Comparison of ENCODE assay signal across 28 mouse cellular contexts in genomic region chr2:167599917-167600316, GRCm38 (mm10). TPM values are rescaled to one million over a fixed set of nuclear protein-coding genes. Genes with fewer than 3 reads are reported as not detected.
DNase-seq lines count a peak whose midpoint lies in the region; ATAC-seq lines count a peak whose summit lies in the region.
"Had no signal": no experiment of that assay in that cellular context is flagged by ENCODE, and none has a peak within 500 bp of the region (broad histone marks: within the 10 kb centered on the region; RNA-seq: fewer than 3 reads in every experiment).

No protein-coding gene starts in this region.

- WGBS in heart, embryonic 10.5 days = 72% methylated on average over 6 of the region's 6 CpGs
- 66% methylated on average over 6 of the region's 6 CpGs for WGBS in embryonic facial prominence, embryonic 12.5 days
- 71% methylated on average over 6 of the region's 6 CpGs for WGBS in limb, embryonic 13.5 days

- no peaks in the 10 kb centered on the region for H3K36me3 ChIP-seq in heart, embryonic 10.5 days
- no peaks in the 10 kb centered on the region for H3K36me3 ChIP-seq in embryonic facial prominence, embryonic 12.5 days
- H3K36me3 ChIP-seq in limb, embryonic 13.5 days = no peaks in the 10 kb centered on the region
- H3K36me3 ChIP-seq: G1E; heart, embryonic 13.5 days; hindbrain, embryonic 10.5 days; hindbrain, embryonic 15.5 days; liver, embryonic 15.5 days; neural tube, embryonic 15.5 days had no signal

- H3K27me3 ChIP-seq in heart, embryonic 10.5 days (ENCODE audit: insufficient read depth, poor library complexity, severe bottlenecking) = peaks cover 42% of the 10 kb centered on the region; the same call in 1 of the 2 replicates
- H3K27me3 ChIP-seq in embryonic facial prominence, embryonic 12.5 days = no peaks in the 10 kb centered on the region
- no peaks in the 10 kb centered on the region for H3K27me3 ChIP-seq in limb, embryonic 13.5 days
- H3K27me3 ChIP-seq: Patski had no signal

- DNase-seq in heart, embryonic 10.5 days (ENCODE audit: low spot score) = no peak
- no peak for DNase-seq in heart, postnatal 4 days
- DNase-seq in lung, postnatal 14 days = peak; percentile 62
- DNase-seq in MN1 (ENCODE audit: low spot score) = no peak
- DNase-seq in urinary bladder, postnatal 14 days (ENCODE audit: low spot score) = no peak
- DNase-seq: adrenal gland, postnatal 10 days; cerebellum, adult 9-10 months; cerebellum, postnatal 36 days; gastrocnemius, adult 2 months; heart, adult 2 months; heart, postnatal 10 days; kidney, adult 18-20 months; left cerebral cortex, postnatal 4 days; midbrain, embryonic 14.5 days; retina, postnatal 1 day; right cerebral cortex, postnatal 14 days had no signal

- no peak overlapping the region for H3K9ac ChIP-seq in embryonic facial prominence, embryonic 12.5 days
- H3K9ac ChIP-seq in limb, embryonic 13.5 days = no peak overlapping the region
- H3K9ac ChIP-seq: heart, embryonic 13.5 days; hindbrain, embryonic 15.5 days; liver, embryonic 15.5 days; neural tube, embryonic 15.5 days had no signal

- 0 out of 2 replicates have a peak overlapping the region, but pooled peaks have one; percentile 63 for H3K27ac ChIP-seq in heart, embryonic 10.5 days
- H3K27ac ChIP-seq in embryonic facial prominence, embryonic 12.5 days = peak overlapping the region; percentile 26; the same call in 1 of the 2 replicates
- H3K27ac ChIP-seq in limb, embryonic 13.5 days = 0 out of 2 replicates have a peak overlapping the region, but pooled peaks have one; percentile 33
- H3K27ac ChIP-seq: gastrocnemius, adult 2 months; heart, adult 2 months; heart, embryonic 13.5 days; hindbrain, embryonic 10.5 days; hindbrain, embryonic 15.5 days; liver, embryonic 15.5 days; neural tube, embryonic 15.5 days had no signal

- no peak overlapping the region for H3K4me3 ChIP-seq in heart, embryonic 10.5 days
- H3K4me3 ChIP-seq in embryonic facial prominence, embryonic 12.5 days = no peak overlapping the region
- H3K4me3 ChIP-seq in limb, embryonic 13.5 days = no peak overlapping the region
- H3K4me3 ChIP-seq: gastrocnemius, adult 2 months; heart, adult 2 months; heart, embryonic 13.5 days; hindbrain, embryonic 10.5 days; hindbrain, embryonic 15.5 days; liver, embryonic 15.5 days; neural tube, embryonic 15.5 days had no signal

- peaks cover 51% of the 10 kb centered on the region for H3K4me1 ChIP-seq in heart, embryonic 10.5 days
- H3K4me1 ChIP-seq in embryonic facial prominence, embryonic 12.5 days = peaks cover 58% of the 10 kb centered on the region
- peaks cover 73% of the 10 kb centered on the region for H3K4me1 ChIP-seq in limb, embryonic 13.5 days

- H3K4me2 ChIP-seq in embryonic facial prominence, embryonic 12.5 days (replicated peaks) = no peak overlapping the region
- H3K4me2 ChIP-seq in limb, embryonic 13.5 days (replicated peaks) = no peak overlapping the region
- H3K4me2 ChIP-seq: heart, embryonic 13.5 days; hindbrain, embryonic 15.5 days; liver, embryonic 15.5 days; neural tube, embryonic 15.5 days had no signal

- no peaks in the 10 kb centered on the region for H3K9me3 ChIP-seq in heart, embryonic 10.5 days
- H3K9me3 ChIP-seq in embryonic facial prominence, embryonic 12.5 days = no peaks in the 10 kb centered on the region
- no peaks in the 10 kb centered on the region for H3K9me3 ChIP-seq in limb, embryonic 13.5 days
- H3K9me3 ChIP-seq: G1E; heart, embryonic 13.5 days; hindbrain, embryonic 10.5 days; hindbrain, embryonic 15.5 days; liver, embryonic 15.5 days; neural tube, embryonic 15.5 days had no signal

- no peak for ATAC-seq in embryonic facial prominence, embryonic 12.5 days (ENCODE audit: insufficient number of reproducible peaks, insufficient read depth, low FRiP score, low TSS enrichment)
- no peak for ATAC-seq in limb, embryonic 13.5 days (ENCODE audit: low FRiP score, low read depth)
- no peak for ATAC-seq in erythroid progenitor cell, adult 5-6 weeks (replicated peaks; ENCODE audit: low FRiP score, poor library complexity, severe bottlenecking)
- ATAC-seq: forebrain, embryonic 16.5 days; inflammation-experienced regulatory T-cells, adult 6 months; Patski had no signal

RNA-seq across cellular contexts. Expression of gene Ube2v1, which starts 32.0 kb away (rescaled TPM):
- 312 and 332 TPM in 2 replicates for polyA plus RNA-seq in heart, embryonic 10.5 days (2016; fragmentation: Nextera tagmentation; extraction: Ambion mirVana)
- 100 to 1,000 TPM; 131 to 137 TPM for total RNA-seq in heart, postnatal 4 days (2021)
- 256 and 272 TPM in 2 replicates for polyA plus RNA-seq in embryonic facial prominence, embryonic 12.5 days (2016; fragmentation: Nextera tagmentation; extraction: Ambion mirVana)
- polyA plus RNA-seq in limb, embryonic 13.5 days (2015; fragmentation: Nextera tagmentation; extraction: Ambion mirVana) = 268 and 284 TPM in 2 replicates
- total RNA-seq in erythroid progenitor cell, adult 5-6 weeks (2015; ENCODE audit: low replicate concordance) = 186 and 189 TPM in 2 replicates
- 82.3 and 114 TPM in 2 replicates for total RNA-seq in erythroid progenitor cell, adult 5-6 weeks (2017; ENCODE audit: low replicate concordance)
